Mouse (Mus musculus) Muller cell, postnatal 12 days (primary cell): ENCODE results near the gene Prkcz.
A peak's percentile ranks its signal among the peaks of the same experiment; 100 is the strongest.
"Not testable (repeated sequence)": the region's sequence is repeated elsewhere in the genome, so short reads cannot be mapped to it uniquely, and the experiment has no call there.

Experiments used
- DNase-seq: peaks from one replicate; pipeline ENCODE4 v3.0.0-alpha.2; 2015; ENCODE audit errors: inconsistent ontology term

Gene Prkcz

DNA sequence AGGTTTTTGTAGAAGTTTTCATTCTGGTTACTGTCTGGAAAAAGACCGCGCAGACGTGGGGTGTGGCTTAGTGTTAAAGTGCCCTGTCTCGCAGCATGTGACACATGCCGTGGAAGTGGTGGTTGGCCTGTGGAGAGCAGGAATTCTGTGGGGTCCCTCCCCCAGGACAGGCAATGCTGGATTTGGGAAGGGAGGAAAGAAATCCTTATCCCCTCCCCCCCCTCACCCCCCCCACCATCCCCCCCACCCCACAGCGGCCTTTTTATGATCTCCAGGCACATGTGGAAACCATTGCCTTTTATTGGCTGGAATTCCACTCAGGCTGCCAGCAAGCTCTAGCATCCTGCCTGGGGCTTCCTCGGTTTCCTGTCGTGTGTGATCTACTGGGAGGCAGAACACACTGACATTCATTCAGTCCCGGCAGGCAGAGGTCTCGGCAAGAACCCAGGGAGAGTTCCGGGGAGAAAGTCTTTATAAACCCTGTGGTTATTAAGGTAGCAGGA is 78.1 kb downstream of the Prkcz start:
- DNase-seq = no peak

DNA sequence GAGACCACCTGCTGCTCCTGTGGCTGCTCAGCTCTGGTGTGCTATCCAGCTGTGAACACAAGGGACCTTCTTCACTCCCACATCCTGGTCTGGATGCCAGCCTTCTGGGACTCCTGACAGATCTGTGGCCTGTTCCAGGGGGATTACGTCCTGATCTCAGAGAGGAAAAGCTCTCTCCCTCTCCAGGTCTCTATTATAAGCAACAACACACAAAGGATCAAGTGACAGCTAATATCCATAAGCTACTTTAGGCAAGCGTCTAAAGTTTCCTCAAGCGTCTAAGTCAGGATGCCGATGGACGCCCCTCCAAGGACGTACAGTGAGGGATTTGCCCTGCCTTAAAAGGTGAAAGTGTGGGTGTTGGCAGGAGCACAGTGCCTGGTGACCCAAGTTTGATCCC is 78.9 kb downstream of the Prkcz start:
- DNase-seq = no peak

DNA sequence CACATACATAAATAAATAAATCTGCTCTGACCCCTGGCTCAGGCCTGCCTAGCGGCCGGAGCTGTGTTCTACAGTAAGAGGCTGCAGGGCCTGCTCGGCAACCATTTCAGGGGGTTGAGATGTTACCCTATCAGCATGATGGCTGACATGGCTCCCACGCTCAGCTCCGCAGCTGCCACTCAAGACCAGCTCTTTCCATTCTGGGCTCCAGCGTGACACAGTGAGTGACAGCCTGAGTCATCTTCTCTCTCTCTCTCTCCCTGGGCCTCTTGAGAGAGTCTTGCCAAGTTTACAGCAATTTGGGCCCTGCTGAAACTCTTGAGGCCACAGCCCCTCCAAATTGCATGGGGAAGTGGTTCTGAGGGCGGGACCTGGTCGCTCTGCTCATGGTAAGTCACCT is 79.5 kb downstream of the Prkcz start:
- no peak for DNase-seq

DNA sequence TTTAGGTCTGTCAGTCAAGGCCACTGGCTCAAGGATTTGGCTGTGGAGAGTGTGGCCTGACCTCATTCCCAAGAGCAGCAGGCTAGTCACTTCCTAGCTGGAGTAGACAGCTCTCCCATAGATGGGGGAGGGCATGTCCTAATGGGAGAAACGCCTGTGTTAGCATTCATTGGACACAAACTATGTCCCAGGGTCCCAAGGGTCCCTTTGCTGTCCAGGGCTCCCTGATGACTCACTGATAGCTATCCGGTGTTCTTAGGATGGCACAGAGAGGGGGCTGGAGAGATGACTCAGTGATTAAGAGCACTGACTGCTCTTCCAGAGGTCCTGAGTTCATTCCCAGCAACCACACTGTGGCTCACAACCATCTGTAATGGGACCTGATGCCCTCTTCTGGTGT is 79.9 kb downstream of the Prkcz start:
- peak; percentile 33 for DNase-seq

DNA sequence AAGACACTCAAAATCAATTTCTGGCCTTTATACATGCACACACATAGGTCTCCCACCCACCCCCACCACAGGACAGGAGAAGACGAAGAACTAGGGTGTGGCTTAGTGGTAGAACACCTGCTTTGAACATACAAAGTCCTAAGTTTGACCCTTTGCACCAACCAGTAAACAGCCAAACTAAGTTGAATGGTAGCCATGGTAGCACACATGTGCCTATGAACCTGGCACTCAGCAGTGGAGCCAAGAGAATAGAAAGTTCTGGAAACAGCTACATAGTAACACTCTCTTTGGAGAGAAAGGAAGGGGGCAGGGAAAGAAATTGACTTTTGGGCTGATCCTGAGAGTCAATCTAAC is 80.4 kb downstream of the Prkcz start:
- DNase-seq = no peak

DNA sequence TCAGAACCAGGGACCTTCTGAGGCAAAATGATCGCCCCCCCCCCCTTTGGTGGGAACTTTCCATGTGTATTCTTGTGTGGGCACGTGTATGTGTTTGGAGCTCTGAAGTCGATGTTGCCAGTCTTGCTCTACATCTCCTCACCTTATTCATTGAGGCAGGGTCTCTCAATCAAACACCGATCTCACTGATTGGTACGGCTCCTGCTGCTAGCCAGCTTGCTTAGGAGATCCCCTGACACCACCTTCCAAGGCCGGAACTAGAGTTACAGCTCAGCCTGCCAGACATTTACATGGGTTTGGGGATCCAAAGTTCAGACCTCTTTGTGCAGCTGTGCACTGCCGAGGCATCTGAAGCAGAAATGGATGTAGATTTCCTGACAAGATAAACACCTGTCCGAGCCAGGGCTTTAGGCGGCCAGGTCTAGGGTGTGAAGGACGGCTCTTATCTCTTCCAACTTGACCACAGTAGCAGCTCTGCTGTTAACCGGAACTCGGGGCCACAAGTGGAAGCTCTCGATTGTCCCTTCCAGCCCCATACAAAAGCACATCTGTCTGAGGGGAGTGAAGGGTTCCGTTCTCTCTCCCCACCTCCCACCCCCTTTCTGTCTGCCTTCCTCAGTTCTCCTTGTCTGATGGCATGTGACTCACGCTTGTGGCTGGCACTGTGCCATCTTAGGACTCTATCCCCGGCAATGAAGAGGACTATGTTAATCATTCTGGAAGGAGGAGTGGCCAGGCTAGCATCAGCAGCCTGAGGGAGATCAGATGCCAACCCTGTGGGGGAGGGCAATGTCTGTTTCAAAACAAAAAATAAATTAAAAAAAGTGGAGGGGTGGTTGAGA is 81.0 kb downstream of the Prkcz start:
- DNase-seq = peak; percentile 48

- DNase-seq = no peak
Observed at GRCm38 (mm10) chr4:155279054-155279453, 82.1 kb downstream of the Prkcz start.

DNA sequence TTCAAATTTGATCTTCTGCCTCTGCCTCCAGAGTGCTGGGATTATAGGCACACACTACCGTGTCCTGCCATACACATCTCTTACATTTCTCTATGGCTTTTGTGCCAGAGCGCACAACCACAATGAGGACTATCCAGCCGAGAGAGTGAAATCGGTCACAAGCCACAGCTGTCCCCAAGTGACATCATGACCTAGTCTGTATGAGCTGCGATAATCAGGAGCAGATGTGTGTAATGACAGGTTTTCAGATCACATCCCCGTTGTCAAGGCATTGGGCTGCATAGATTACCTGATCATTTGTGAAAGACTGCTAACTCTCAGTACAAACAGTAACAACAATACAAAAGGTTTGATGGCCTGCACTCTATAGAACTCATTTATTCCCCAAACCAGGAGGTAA is 83.2 kb downstream of the Prkcz start:
- no peak for DNase-seq

DNA sequence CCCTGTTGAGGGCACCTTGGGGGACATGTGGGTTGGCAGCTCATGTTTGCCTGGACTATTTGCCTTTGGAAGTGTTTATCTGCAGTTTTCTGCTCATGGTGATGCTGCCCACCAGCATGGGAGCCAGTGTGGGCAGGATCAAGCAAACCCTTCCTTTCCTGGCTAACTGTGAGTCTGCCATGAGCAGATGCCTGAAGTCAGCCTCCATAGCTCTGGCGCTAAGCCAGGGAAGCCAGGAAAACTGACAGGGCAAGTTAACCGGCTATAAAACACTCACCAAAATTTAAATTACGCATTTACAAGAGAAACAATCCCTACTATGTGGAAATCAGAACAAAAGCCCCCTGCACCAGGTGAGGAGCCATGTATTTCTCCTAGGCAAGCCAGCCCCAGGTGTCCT is 86.3 kb downstream of the Prkcz start:
- no peak for DNase-seq

GRCm38 (mm10) chr4:155274451-155274850 is 86.7 kb downstream of the Prkcz start:
- no peak for DNase-seq

GRCm38 (mm10) chr4:155268382-155268781 is 92.8 kb downstream of the Prkcz start:
- DNase-seq = no peak

DNA sequence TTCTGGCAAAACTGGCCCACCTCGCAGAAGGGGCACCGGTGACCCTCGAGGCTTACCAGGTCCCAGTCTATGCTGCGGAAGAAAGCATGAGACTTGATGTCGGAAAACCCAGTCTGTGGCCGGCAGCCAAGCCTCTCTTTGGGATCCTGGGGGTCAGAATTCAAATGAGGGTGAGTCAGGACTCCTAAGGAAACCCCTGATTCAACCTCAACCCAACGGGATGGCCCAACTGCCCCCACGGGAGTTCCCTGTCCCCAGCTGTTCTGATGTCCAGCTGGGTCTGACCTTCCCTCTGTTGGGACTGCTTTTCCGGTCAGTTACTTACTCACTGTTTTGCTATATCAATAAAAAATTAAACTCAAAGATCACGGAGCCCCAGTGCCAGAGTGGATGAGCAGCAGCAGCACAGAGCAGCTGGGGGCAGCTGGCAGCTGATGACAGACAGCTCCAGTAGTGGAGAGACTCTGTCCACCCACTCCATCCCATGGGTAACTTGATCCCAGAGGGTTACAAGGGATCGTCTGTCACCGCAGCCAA is 93.5 kb downstream of the Prkcz start:
- DNase-seq = no peak

DNA sequence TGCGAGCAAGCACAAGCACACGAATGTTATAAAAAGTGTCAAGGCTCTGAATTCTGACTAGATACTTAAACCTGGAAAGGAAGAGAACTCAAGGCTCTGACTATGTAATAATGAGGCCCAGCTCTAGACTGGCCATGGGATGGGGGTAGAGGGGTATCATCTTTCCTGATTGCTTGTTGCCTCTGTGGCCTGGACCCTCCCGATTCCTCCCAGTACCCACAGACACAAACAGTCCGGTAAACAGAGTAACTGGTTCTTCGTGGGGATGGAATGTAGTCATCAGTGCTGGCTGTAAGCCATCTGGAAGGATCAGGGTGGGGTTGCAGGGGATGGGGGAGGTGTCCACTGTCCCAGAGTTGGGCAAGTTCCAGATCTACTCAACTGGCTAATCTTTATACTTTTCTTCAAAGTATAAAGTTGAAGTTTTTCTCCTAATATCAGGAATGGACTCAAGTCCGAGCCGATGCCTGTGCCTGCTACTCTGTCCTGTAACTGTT is 94.1 kb downstream of the Prkcz start:
- DNase-seq = no peak

DNA sequence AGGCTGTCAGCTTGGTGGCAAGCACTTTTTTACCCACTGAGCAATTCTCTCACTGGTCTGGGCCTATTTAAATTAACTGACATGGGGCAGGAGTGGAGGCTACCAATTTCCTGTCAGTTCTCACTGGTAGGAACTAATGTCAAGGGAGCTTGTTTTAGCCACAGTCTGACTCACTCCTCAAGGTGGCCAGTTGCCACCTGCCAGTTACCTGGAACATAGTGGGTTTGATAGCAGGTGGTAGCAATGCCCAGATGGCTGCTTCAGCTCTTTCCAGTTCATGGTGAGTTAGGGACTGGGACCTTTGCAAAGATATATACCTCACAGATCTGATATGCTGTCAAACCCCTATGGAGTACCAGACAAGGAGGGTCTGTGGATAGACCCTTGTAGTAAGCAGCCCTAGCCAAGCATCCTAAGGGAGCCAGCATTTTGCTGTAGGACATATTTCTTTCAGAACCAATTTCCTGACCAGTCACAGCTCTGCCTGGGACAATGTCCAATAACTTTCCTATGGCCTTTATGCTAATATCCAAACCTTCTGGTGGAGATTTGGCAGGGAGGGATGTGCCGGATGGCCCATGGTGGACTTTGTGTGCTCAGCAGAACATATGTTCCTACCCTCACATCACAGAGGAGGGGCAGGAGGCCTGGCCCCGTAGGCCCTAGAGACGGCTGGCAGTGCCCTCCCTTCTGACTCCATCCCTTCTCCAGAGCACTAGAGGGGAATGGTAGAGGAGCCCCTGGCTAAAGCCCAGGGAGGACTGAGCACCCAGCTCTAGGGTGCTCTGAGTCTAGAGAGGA is 96.4 kb downstream of the Prkcz start:
- no peak for DNase-seq

DNA sequence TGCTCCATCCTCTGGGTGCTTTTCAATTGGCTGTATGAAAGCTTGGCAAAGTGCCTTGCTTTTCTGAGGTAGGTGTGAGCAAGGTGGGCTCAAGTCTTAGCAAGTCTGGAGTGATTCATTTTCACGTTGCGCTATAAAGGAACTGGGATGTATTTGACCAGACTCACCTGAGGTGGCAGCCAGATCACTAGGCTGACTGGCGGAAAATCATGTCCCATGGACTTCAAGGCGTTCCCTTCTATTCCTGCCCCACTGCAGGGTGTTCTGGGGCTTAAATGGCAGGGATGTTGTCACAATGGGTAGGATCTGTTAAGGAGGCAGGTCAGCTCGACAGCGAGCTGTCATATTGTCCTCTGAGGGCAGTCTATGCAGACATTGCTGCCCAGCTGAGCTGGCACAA is 108.9 kb downstream of the Prkcz start:
- DNase-seq = no peak

DNA sequence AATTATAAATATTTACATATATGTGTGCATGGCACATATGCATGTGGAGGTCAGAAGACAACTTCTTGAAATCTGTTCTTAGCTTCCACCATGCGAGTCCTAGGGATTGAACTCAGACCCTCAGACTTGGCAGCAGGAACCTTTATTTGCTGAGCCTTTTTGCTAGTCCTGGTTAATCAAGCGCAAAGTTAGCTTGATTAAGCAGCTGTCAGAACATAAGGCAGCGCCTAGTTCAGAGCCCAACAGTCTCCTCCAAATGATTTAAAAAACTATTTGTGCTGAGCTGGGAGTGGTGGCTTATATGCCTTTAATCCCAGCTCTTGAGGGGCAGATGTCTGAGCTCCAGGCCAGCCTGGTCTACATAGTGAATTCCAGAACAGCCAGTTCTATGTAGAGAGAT is 110.0 kb downstream of the Prkcz start:
- DNase-seq = no peak

- DNase-seq = no peak
Observed at GRCm38 (mm10) chr4:155250361-155251117, 110.6 kb downstream of the Prkcz start.

DNA sequence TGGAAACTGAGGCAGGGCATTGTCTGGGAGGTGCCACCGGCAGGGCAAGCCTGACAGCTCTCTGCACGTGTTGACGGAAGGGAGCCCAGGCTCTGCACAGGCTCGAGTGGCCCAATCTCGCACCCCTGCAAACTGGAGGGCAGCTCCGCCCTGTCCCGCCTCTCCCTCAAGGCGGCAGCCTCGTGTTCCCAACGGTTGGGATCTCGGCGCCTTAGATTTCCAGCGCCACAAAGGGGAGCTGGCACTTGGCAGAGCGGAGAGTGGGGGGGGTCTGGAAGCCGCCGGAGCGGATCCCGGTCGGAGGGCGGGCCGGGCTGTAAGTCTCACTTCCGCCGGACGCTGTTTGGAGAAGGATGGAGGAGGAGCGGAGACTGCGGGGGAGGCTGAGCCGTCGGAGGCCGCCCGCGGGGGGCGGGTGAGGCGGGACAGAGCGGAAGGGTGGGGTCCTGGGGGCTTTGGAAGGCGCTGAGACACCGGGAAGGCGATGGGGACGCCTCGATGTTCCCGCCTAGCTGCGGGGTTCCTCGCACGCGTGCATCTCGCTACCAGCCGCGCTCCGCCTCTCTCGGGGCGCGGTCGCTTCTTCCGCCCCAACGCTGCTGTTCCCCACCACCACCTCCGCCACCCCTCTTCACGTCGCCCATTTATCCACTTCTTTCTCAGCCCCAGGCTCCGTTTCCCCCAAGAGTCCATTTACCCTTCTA is 111.4 kb downstream of the Prkcz start, which contains the start of gene Faap20:
Faap20 (plus strand) TSS at position 155 of the 704 bp plus-strand sequence.
- DNase-seq = peak; percentile 94

- DNase-seq = peak; percentile 95
Observed at GRCm38 (mm10) chr4:155249257-155249647, 111.9 kb downstream of the Prkcz start.

DNA sequence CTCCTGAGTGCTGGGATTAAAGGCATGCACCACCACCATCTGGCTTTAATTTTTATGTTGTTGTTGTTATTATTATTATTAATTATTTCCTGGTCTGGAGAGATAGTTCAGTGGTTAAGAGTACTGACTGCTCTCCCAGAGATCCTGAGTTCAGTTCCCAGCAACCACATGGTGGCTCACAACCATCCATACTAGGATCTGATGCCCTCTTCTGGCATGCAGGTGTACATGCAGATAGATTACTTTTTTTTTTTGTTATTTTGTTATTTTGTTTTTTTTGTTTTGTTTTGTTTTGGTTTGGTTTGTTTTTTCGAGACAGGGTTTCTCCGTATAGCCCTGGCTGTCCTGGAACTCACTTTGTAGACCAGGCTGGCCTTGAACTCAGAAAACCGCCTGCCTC is 113.1 kb downstream of the Prkcz start:
- DNase-seq = not testable (repeated sequence)

DNA sequence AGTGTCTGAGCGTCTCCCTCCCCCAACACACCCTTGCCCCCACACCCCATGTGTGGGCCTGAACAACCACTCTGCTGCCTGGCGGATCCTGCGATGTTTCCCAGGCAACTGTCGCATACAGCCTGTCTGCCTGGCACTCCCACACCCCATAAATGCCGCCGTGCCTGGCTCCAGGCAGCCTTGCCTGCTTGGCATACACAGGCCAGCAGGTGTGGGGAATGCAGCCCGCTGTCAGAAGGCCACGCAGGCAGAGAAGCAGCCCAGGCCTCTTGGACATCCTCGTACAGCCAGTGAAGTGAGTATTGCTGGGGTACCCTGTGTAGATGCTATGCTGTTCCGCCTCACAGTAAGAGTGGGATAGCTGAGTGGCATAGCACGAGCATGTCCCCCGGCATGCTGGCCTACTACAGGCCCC is 114.5 kb downstream of the Prkcz start:
- DNase-seq = peak; percentile 46
